Mouse (Mus musculus) kidney, postnatal 10 days (tissue): ENCODE measurements at regions not wholly inside any gene's neighbourhood (a gene's known extent, or its start where the extent isn't known, plus 50 kb on each side); places are given as distances from the start of the nearest gene placed in this dataset.

Source experiments
- DNase-seq: peaks from one replicate; pipeline ENCODE4 v3.0.0; 2021; ENCODE audit warnings: mixed read lengths

- DNase-seq, result no peak
Observed at GRCm38 (mm10) chr7:136708004-136708435, 186.4 kb upstream of the Mgmt start.

- peak; percentile 52 for DNase-seq
Observed at GRCm38 (mm10) chr7:136710653-136711052, 183.8 kb upstream of the Mgmt start.

GRCm38 (mm10) chr7:136712962-136713640 is 181.3 kb upstream of the Mgmt start:
- peak; percentile 60 for DNase-seq

GRCm38 (mm10) chr7:136727628-136728402 is 166.6 kb upstream of the Mgmt start:
- no peak for DNase-seq

- no peak for DNase-seq
Observed at GRCm38 (mm10) chr7:136742171-136742570, 152.2 kb upstream of the Mgmt start.

GRCm38 (mm10) chr7:136745412-136745811 is 149.0 kb upstream of the Mgmt start:
- DNase-seq, result no peak

GRCm38 (mm10) chr7:136751477-136751876 is 142.9 kb upstream of the Mgmt start:
- DNase-seq, result no peak

GRCm38 (mm10) chr7:136754821-136755220 is 139.6 kb upstream of the Mgmt start:
- DNase-seq, result no peak

GRCm38 (mm10) chr7:136765026-136765425 is 129.4 kb upstream of the Mgmt start:
- no peak for DNase-seq

- DNase-seq, result no peak
Observed at GRCm38 (mm10) chr7:136767231-136767630, 127.2 kb upstream of the Mgmt start.

GRCm38 (mm10) chr7:136780708-136781107 is 113.7 kb upstream of the Mgmt start:
- DNase-seq, result no peak

- no peak for DNase-seq
Observed at GRCm38 (mm10) chr7:136791162-136791561, 103.3 kb upstream of the Mgmt start.

GRCm38 (mm10) chr7:136792131-136792530 is 102.3 kb upstream of the Mgmt start:
- DNase-seq, result no peak

- no peak for DNase-seq
Observed at GRCm38 (mm10) chr7:136796415-136796814, 98.0 kb upstream of the Mgmt start.

GRCm38 (mm10) chr7:136797780-136798435 is 96.5 kb upstream of the Mgmt start:
- peak; percentile 12 for DNase-seq

GRCm38 (mm10) chr7:136798605-136799004 is 95.8 kb upstream of the Mgmt start:
- DNase-seq, result no peak

- no peak for DNase-seq
Observed at GRCm38 (mm10) chr7:136807101-136807500, 87.3 kb upstream of the Mgmt start.

GRCm38 (mm10) chr7:136807968-136808367 is 86.4 kb upstream of the Mgmt start:
- no peak for DNase-seq

GRCm38 (mm10) chr7:136809576-136809975 is 84.8 kb upstream of the Mgmt start:
- DNase-seq, result peak; percentile 51

GRCm38 (mm10) chr7:136813691-136814325 is 80.6 kb upstream of the Mgmt start:
- DNase-seq, result no peak

GRCm38 (mm10) chr7:136814751-136815150 is 79.7 kb upstream of the Mgmt start:
- no peak for DNase-seq

- no peak for DNase-seq
Observed at GRCm38 (mm10) chr7:136820291-136820690, 74.1 kb upstream of the Mgmt start.

GRCm38 (mm10) chr7:136825647-136826046 is 68.8 kb upstream of the Mgmt start:
- DNase-seq, result no peak
